Mouse (Mus musculus) neural tube, embryonic 12.5 days (tissue): Measurements from ENCODE around the gene Bcl2l1. TPM values are rescaled to one million over a fixed set of nuclear protein-coding genes. Genes with fewer than 3 reads are reported as not detected.

Experiments used
- ATAC-seq: fragments of 200-750 bp; cut with Nextera tagmentation; 2 replicates; pipeline ENCODE4 v1.8.0; 2017; ENCODE audit warnings: low read depth, mild to moderate bottlenecking, moderate TSS enrichment, moderate library complexity; ENCODE audit not compliant: low FRiP score
- H3K27ac ChIP-seq: fragments of 300-500 bp; sonication (generic); 2 replicates; pipeline ENCODE4 v1.5.1; 2016
- H3K27me3 ChIP-seq: fragments of 300-500 bp; sonication (generic); replicated peaks from 2 replicates; pipeline ENCODE4 v1.6.1; 2016; ENCODE audit warnings: mild to moderate bottlenecking
- H3K36me3 ChIP-seq: fragments of 300-500 bp; sonication (generic); 2 replicates; pipeline ENCODE4 v1.6.1; 2016; ENCODE audit warnings: mild to moderate bottlenecking
- H3K4me1 ChIP-seq: fragments of 300-500 bp; sonication (generic); 2 replicates; pipeline ENCODE4 v1.6.1; 2016
- H3K4me2 ChIP-seq: fragments of 300-500 bp; sonication (generic); replicated peaks from 2 replicates; pipeline ENCODE4 v1.6.1; 2016; ENCODE audit warnings: mild to moderate bottlenecking
- H3K4me3 ChIP-seq: fragments of 300-500 bp; sonication (generic); 2 replicates; pipeline ENCODE4 v1.5.1; 2016
- H3K9ac ChIP-seq: fragments of 300-500 bp; sonication (generic); 2 replicates; pipeline ENCODE4 v1.6.1; 2016; ENCODE audit warnings: mild to moderate bottlenecking
- H3K9me3 ChIP-seq: fragments of 300-500 bp; sonication (generic); 2 replicates; pipeline ENCODE4 v1.6.1; 2016; ENCODE audit warnings: mild to moderate bottlenecking
- WGBS: fragments of 180-500 bp; shearing (Covaris S2); methylation state at CpG from one replicate; pipeline ENCODE4 v1.1.7; 2016; 5-methylcytosine and 5-hydroxymethylcytosine counted together
- polyA plus RNA-seq: library from polyadenylated mRNA; unstranded; fragments of >200 nt; fragmentation: Nextera tagmentation; extraction: Ambion mirVana; gene quantifications from 2 replicates; pipeline ENCODE4 v1.2.1, GENCODE M21; 2016

Gene Bcl2l1
- polyA plus RNA-seq, 1 experiment from 2014 or later: 153 TPM

DNA sequence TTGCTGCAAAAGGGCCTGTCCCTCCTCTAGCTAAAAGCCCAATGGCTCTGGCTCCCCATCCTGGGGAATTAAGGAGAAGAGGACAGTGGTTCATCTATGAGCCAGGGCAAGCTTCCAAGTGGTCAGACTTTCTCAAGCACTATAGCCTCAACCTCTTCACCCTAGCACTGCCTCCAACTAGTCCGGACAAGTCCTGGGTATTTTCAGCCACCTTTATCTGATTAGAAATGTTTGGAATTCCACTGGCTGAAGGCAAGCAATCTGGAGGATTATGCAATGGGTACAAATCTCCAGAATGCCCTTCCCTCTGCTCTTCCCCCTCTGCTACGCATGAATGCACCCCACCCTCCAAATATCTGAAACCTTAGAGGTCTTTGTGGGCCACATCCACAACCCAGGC is 39.1 kb downstream of the Bcl2l1 start:
- H3K4me2 ChIP-seq: no peak overlapping the region
- no peak for ATAC-seq
- H3K9ac ChIP-seq: no peak overlapping the region
- WGBS: 92% methylated on average over 2 of the region's 2 CpGs
- H3K27me3 ChIP-seq: no peaks in the 10 kb centered on the region
- H3K4me3 ChIP-seq: no peak overlapping the region
- no peaks in the 10 kb centered on the region for H3K9me3 ChIP-seq
- H3K36me3 ChIP-seq: no peaks in the 10 kb centered on the region
- no peak overlapping the region for H3K27ac ChIP-seq
- peaks cover 13% of the 10 kb centered on the region; the same call in 1 of the 2 replicates for H3K4me1 ChIP-seq

- no peak overlapping the region for H3K27ac ChIP-seq
Measured at GRCm38 (mm10) chr2:152789591-152789999, 41.9 kb downstream of the Bcl2l1 start.

GRCm38 (mm10) chr2:152788892-152789421 is 42.6 kb downstream of the Bcl2l1 start:
- no peak for ATAC-seq
- 83% methylated on average over 6 of the region's 6 CpGs for WGBS
- peaks cover 4% of the 10 kb centered on the region; the same call in 1 of the 2 replicates for H3K36me3 ChIP-seq
- H3K9me3 ChIP-seq: no peaks in the 10 kb centered on the region
- no peak overlapping the region for H3K9ac ChIP-seq
- no peak overlapping the region for H3K4me3 ChIP-seq
- no peaks in the 10 kb centered on the region for H3K27me3 ChIP-seq
- H3K4me2 ChIP-seq: no peak overlapping the region; the same call in 1 of the 2 replicates
- peaks cover 20% of the 10 kb centered on the region; the same call in 1 of the 2 replicates for H3K4me1 ChIP-seq
- no peak overlapping the region for H3K27ac ChIP-seq

More at GRCm38 (mm10) chr2:152789591-152789999, 41.9 kb downstream of the Bcl2l1 start:
- Histone ChIP-seq H3K4me1 (peaks cover 20% of the 10 kb centered on the region; the same call in 1 of the 2 replicates), H3K9ac (no peak overlapping the region), H3K27me3 (no peaks in the 10 kb centered on the region), H3K9me3 (no peaks in the 10 kb centered on the region), H3K4me2 (0 out of 2 replicates have a peak overlapping the region, but pooled peaks have one; percentile 12), H3K4me3 (no peak overlapping the region), H3K36me3 (peaks cover 4% of the 10 kb centered on the region; the same call in 1 of the 2 replicates)
- 63% methylated on average over 4 of the region's 4 CpGs for WGBS
- ATAC-seq: no peak

DNA sequence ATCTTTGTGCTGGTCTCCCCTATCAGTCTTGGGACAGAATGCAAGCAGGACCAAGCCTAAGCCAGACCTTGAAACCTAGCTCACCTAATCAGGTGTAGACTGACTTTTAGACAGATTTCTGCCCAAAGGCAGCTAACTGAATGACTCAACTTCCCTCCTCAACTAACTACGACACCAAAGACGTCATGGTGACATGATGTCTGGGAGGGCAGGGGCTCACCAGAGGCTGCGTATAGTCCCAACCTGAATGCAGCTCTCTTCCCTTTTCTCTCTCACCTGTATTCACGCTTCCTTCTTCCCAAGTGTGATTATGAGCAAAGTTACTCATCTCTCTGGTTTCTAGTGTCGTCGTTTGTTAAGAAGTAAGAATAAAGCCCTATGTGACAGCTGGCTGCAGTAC is 44.0 kb downstream of the Bcl2l1 start:
- ATAC-seq: no peak
- Histone ChIP-seq H3K4me2 (no peak overlapping the region), H3K4me1 (peaks cover 20% of the 10 kb centered on the region; the same call in 1 of the 2 replicates), H3K9me3 (no peaks in the 10 kb centered on the region), H3K9ac (no peak overlapping the region), H3K4me3 (no peak overlapping the region), H3K36me3 (peaks cover 4% of the 10 kb centered on the region; the same call in 1 of the 2 replicates), H3K27ac (no peak overlapping the region), H3K27me3 (no peaks in the 10 kb centered on the region)
- 93% methylated on average over 6 of the region's 6 CpGs for whole genome bisulfite sequencing

GRCm38 (mm10) chr2:152787136-152787535 is 44.4 kb downstream of the Bcl2l1 start:
- H3K27ac ChIP-seq: no peak overlapping the region
- ATAC-seq: no peak
- no peak overlapping the region for H3K4me2 ChIP-seq
- H3K4me1 ChIP-seq: peaks cover 20% of the 10 kb centered on the region; the same call in 1 of the 2 replicates
- no peak overlapping the region for H3K9ac ChIP-seq
- no peaks in the 10 kb centered on the region for H3K9me3 ChIP-seq
- H3K36me3 ChIP-seq: peaks cover 7% of the 10 kb centered on the region
- 96% methylated on average over 2 of the region's 2 CpGs for WGBS
- H3K4me3 ChIP-seq: no peak overlapping the region
- no peaks in the 10 kb centered on the region for H3K27me3 ChIP-seq

GRCm38 (mm10) chr2:152785446-152786350 is 45.8 kb downstream of the Bcl2l1 start:
- H3K27ac ChIP-seq: no peak overlapping the region; the same call in 1 of the 2 replicates
- no peaks in the 10 kb centered on the region for H3K9me3 ChIP-seq
- H3K4me2 ChIP-seq: no peak overlapping the region
- no peaks in the 10 kb centered on the region for H3K27me3 ChIP-seq
- WGBS: 38% methylated on average over 18 of the region's 18 CpGs
- no peak overlapping the region for H3K9ac ChIP-seq
- ATAC-seq: no peak
- H3K4me3 ChIP-seq: no peak overlapping the region
- peaks cover 21% of the 10 kb centered on the region for H3K36me3 ChIP-seq
- peaks cover 20% of the 10 kb centered on the region; the same call in 1 of the 2 replicates for H3K4me1 ChIP-seq

DNA sequence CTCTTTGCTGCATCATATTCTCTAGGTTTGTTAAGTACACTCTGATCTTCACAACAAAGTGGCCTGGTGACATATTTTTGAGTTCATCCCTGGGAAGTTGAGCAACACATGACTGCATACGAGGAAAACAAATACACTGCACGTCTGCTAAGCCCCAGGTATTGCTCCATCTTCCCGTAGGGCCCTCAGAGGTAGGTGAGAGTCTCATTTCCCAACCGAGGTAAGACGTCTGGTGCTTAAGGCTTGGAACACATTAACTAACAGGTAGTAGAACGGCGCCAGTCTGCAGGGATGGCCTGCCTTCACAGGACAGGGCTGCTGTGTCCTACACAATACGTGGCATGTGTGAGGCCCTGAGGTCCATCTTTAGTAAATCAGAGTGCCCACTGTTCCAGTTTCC is 46.9 kb downstream of the Bcl2l1 start:
- Histone ChIP-seq H3K4me2 (no peak overlapping the region), H3K4me1 (peaks cover 16% of the 10 kb centered on the region; the same call in 1 of the 2 replicates), H3K4me3 (no peak overlapping the region), H3K9ac (no peak overlapping the region), H3K36me3 (peaks cover 29% of the 10 kb centered on the region), H3K9me3 (no peaks in the 10 kb centered on the region), H3K27me3 (no peaks in the 10 kb centered on the region), H3K27ac (no peak overlapping the region)
- WGBS: 93% methylated on average over 8 of the region's 8 CpGs
- ATAC-seq: no peak

DNA sequence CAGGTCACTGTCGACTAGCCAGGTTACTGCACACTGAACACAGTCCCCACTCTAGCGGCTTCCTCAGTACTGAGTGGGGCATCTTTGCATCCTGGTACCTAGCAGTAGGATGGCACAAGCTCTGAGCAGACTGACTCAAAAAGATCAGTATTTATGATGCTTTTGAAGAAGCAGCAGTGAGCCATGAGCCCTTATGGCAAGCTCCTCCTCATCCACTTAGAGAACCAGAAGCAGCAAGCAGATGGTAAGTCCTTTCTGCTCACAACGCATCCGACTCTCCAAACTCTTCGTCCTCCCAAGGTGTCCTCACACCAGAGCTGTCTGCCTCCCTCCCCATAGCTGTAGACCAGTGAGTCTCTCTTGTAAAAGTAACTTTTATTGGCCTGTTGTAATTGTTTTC is 48.3 kb downstream of the Bcl2l1 start:
- Histone ChIP-seq H3K4me2 (no peak overlapping the region), H3K9ac (no peak overlapping the region), H3K4me1 (0 out of 2 replicates have a peak, but pooled peaks cover 8% of the 10 kb centered on the region), H3K4me3 (no peak overlapping the region), H3K27ac (no peak overlapping the region), H3K27me3 (no peaks in the 10 kb centered on the region), H3K36me3 (peaks cover 35% of the 10 kb centered on the region), H3K9me3 (no peaks in the 10 kb centered on the region)
- 95% methylated on average over 5 of the region's 5 CpGs for WGBS
- ATAC-seq: no peak

DNA sequence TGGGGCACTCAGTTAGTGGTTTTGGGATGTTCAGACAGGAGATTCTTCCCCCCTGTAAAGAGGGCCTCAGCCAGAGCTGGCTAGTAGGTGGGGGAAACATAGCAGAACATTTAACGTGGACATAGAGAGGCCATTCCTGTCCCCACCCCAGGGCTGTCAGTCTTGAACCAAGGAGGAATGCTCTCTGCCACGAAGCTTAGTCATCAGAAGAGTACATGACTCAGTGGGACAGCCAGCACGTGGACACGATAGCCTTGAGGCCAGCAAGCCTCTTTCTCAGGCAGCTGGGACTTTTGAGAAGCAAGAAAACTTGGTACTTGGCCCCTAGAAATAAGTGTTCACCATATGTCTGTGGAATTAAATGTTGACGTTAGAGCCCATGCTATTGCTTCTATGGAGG is 48.9 kb downstream of the Bcl2l1 start:
- Histone ChIP-seq H3K27ac (no peak overlapping the region), H3K9me3 (no peaks in the 10 kb centered on the region), H3K4me3 (no peak overlapping the region), H3K27me3 (no peaks in the 10 kb centered on the region), H3K36me3 (peaks cover 35% of the 10 kb centered on the region), H3K9ac (no peak overlapping the region), H3K4me2 (no peak overlapping the region), H3K4me1 (0 out of 2 replicates have a peak, but pooled peaks cover 8% of the 10 kb centered on the region)
- 89% methylated on average over 5 of the region's 5 CpGs for WGBS
- ATAC-seq: no peak

DNA sequence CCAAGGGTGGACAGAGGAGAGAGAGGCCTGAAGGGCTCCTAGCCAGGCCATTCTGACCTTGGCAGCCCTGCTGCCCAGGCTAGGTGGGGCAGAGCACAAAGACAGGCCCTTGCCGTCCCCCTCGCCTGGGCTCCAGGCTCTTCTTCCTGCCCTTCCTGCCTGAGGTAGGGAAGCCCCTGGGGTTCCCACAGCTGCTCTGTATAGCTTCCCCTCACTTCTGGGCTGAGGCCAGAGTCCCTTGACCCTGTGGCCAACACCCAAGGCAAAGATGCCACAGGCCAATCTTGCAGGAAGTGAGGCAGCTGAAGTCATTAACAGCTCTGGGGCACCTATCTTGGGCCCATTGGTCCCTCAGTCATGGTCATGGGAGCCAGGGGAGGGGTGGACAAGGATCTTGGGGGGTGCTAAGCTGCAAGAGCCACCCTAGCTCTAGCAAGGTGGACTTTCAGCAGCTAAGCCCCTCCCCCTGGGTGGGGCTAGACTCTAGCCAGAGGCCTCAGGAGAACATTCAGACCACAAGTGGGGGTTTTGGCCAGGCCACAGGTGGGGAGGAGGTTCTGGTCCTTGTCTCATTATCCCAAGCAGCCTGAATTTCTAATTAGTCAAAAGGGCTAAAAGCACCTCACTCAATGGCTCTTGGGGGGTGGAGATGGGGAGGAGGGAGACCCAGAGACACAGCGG is 50.4 kb downstream of the Bcl2l1 start:
- H3K27ac ChIP-seq: no peak overlapping the region
- WGBS: 82% methylated on average over 3 of the region's 3 CpGs
- H3K4me2 ChIP-seq: no peak overlapping the region
- no peaks in the 10 kb centered on the region for H3K27me3 ChIP-seq
- no peak for ATAC-seq
- no peaks in the 10 kb centered on the region for H3K9me3 ChIP-seq
- H3K9ac ChIP-seq: no peak overlapping the region
- no peak overlapping the region for H3K4me3 ChIP-seq
- peaks cover 35% of the 10 kb centered on the region for H3K36me3 ChIP-seq
- 0 out of 2 replicates have a peak, but pooled peaks cover 8% of the 10 kb centered on the region for H3K4me1 ChIP-seq

- no peak for ATAC-seq
- Histone ChIP-seq H3K9ac (no peak overlapping the region), H3K4me1 (0 out of 2 replicates have a peak, but pooled peaks cover 2% of the 10 kb centered on the region), H3K27ac (no peak overlapping the region), H3K4me3 (no peak overlapping the region), H3K4me2 (no peak overlapping the region), H3K27me3 (no peaks in the 10 kb centered on the region), H3K36me3 (peaks cover 35% of the 10 kb centered on the region), H3K9me3 (no peaks in the 10 kb centered on the region)
- 94% methylated on average over 2 of the region's 2 CpGs for WGBS
Measured at GRCm38 (mm10) chr2:152780466-152780865, 51.1 kb downstream of the Bcl2l1 start.

- Histone ChIP-seq H3K27ac (no peak overlapping the region), H3K4me2 (no peak overlapping the region), H3K36me3 (peaks cover 27% of the 10 kb centered on the region), H3K27me3 (no peaks in the 10 kb centered on the region), H3K9ac (no peak overlapping the region), H3K9me3 (no peaks in the 10 kb centered on the region), H3K4me3 (no peak overlapping the region), H3K4me1 (no peaks in the 10 kb centered on the region)
- WGBS: 92% methylated on average over 3 of the region's 3 CpGs
- ATAC-seq: no peak
Measured at GRCm38 (mm10) chr2:152777081-152777480, 54.4 kb downstream of the Bcl2l1 start.
